Mouse (Mus musculus) heart, postnatal 0 days (tissue): ENCODE measurements around the gene Tmem184a.

ENCODE experiments used
- CTCF ChIP-seq: IDR thresholded peaks from 2 replicates; pipeline ENCODE4 v1.5.1; 2016; ENCODE audit warnings: antibody characterized with exemption, control low read depth, low read depth
- EP300 ChIP-seq: IDR thresholded peaks from 2 replicates; pipeline ENCODE4 v1.6.1; 2016; ENCODE audit warnings: antibody characterized with exemption, low read depth

DNA sequence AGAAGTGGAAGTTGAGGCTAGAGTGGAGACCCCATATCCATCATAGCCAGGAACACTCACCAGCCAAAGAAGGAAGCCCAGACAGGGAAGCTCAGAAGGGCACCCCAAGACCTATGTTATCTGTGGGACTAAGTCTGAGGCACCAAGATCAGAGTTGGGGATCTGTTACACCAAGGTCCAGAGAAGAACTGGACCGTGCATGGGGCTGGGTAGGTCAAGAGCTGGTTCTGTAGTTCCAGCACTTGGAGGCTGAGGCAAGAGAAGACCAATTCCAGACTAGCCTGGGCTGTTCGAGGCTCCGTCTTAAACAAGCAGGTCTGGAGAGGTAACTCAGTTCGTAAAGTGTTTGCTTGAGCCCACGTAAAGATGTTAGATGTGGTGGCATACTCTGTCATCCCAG lies 25.6 kb downstream of the Tmem184a start:
- TF ChIP-seq CTCF (no peak), EP300 (no peak)
